Mouse (Mus musculus) stomach, embryonic 16.5 days (tissue): ENCODE results near the gene Zfp90. TPM values are rescaled to one million over a fixed set of nuclear protein-coding genes. Genes with fewer than 3 reads are reported as not detected.
A peak's percentile ranks its signal among the peaks of the same experiment; 100 is the strongest.
"Not testable (repeated sequence)": the region's sequence is repeated elsewhere in the genome, so short reads cannot be mapped to it uniquely, and the experiment has no call there.

ENCODE experiments used
- ATAC-seq: fragments of 200-750 bp; cut with Nextera tagmentation; 2 replicates; pipeline ENCODE4 v1.8.0; 2017; ENCODE audit warnings: moderate number of reproducible peaks, moderate TSS enrichment; ENCODE audit not compliant: insufficient read depth, low FRiP score
- H3K27ac ChIP-seq: fragments of 300-500 bp; sonication (generic); 2 replicates; pipeline ENCODE4 v1.5.1; 2014; ENCODE audit warnings: low read length
- H3K27me3 ChIP-seq: fragments of 300-500 bp; sonication (generic); 2 replicates; pipeline ENCODE4 v1.6.1; 2014; ENCODE audit warnings: low read length, control low read depth, mixed read lengths; ENCODE audit not compliant: control insufficient read depth, insufficient read depth
- H3K36me3 ChIP-seq: fragments of 300-500 bp; sonication (generic); 2 replicates; pipeline ENCODE4 v1.6.1; 2014; ENCODE audit warnings: low read length; ENCODE audit not compliant: control insufficient read depth, insufficient read depth
- H3K4me1 ChIP-seq: fragments of 300-500 bp; sonication (generic); 2 replicates; pipeline ENCODE4 v1.6.1; 2014; ENCODE audit warnings: low read length, control low read depth, mixed read lengths; ENCODE audit not compliant: control insufficient read depth, insufficient read depth
- H3K4me2 ChIP-seq: fragments of 300-500 bp; sonication (generic); 2 replicates; pipeline ENCODE4 v1.6.1; 2014; ENCODE audit warnings: low read depth, low read length, mixed read lengths
- H3K4me3 ChIP-seq: fragments of 300-500 bp; sonication (generic); replicated peaks from 2 replicates; pipeline ENCODE4 v1.5.1; 2014; ENCODE audit warnings: mild to moderate bottlenecking, low read length
- H3K9ac ChIP-seq: fragments of 300-500 bp; sonication (generic); 2 replicates; pipeline ENCODE4 v1.6.1; 2014; ENCODE audit warnings: low read length
- H3K9me3 ChIP-seq: fragments of 300-500 bp; sonication (generic); replicated peaks from 2 replicates; pipeline ENCODE4 v1.6.1; 2016; ENCODE audit warnings: low read length, control low read depth; ENCODE audit not compliant: control insufficient read depth
- WGBS: fragments of 180-500 bp; shearing (Covaris S2); extraction: QIAGEN DNeasy Blood & Tissue Kit; methylation state at CpG from one replicate; pipeline ENCODE4 v1.1.7; 2014; 5-methylcytosine and 5-hydroxymethylcytosine counted together
- polyA plus RNA-seq: library from polyadenylated mRNA; unstranded; fragments of >200 nt; fragmentation: Nextera tagmentation; extraction: Ambion mirVana; gene quantifications from 2 replicates; pipeline ENCODE4 v1.2.1, GENCODE M21; 2015

The Zfp90 gene
- polyA plus RNA-seq, 1 experiment from 2014 or later, result 15.3 TPM

DNA sequence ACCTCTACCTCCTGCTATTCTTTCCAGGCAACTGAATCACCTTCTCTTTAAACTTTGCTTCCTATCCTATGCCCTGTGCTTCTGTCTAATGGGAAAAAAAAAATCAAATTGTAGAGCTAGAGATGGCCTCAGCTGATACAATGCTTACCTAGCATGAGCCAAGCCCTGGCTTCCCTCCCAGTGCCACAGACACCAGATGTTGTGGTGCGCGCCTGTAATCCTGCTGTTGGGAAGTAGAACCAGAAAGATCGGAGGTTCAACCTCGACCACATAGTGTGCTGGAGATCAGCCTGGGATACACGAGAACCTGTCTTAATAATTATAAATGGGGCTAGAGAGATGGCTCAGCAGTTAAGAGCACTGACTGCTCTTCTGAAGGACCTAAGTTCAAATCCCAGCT is 2.6 kb downstream of the Zfp90 start:
- Histone ChIP-seq H3K9ac (no peak overlapping the region), H3K9me3 (peaks cover 8% of the 10 kb centered on the region), H3K4me2 (no peak overlapping the region), H3K27ac (no peak overlapping the region), H3K4me3 (no peak overlapping the region), H3K4me1 (peaks cover 4% of the 10 kb centered on the region), H3K36me3 (peaks cover 41% of the 10 kb centered on the region), H3K27me3 (no peaks in the 10 kb centered on the region)
- ATAC-seq, result no peak
- 94% methylated on average over 5 of the region's 5 CpGs for WGBS

- Histone ChIP-seq H3K4me3 (no peak overlapping the region), H3K27ac (0 out of 2 replicates have a peak overlapping the region, but pooled peaks have one; percentile 36), H3K9ac (no peak overlapping the region), H3K9me3 (peaks cover 17% of the 10 kb centered on the region; the same call in 1 of the 2 replicates), H3K36me3 (peaks cover 8% of the 10 kb centered on the region), H3K27me3 (no peaks in the 10 kb centered on the region), H3K4me1 (peaks cover 4% of the 10 kb centered on the region; the same call in 1 of the 2 replicates), H3K4me2 (peak overlapping the region; percentile 2; the same call in 1 of the 2 replicates)
- 19% methylated on average over 12 of the region's 12 CpGs for WGBS
- no peak; the same call in 1 of the 2 replicates for ATAC-seq
Measured at GRCm38 (mm10) chr8:106431088-106431487, 16.0 kb downstream of the Zfp90 start.

DNA sequence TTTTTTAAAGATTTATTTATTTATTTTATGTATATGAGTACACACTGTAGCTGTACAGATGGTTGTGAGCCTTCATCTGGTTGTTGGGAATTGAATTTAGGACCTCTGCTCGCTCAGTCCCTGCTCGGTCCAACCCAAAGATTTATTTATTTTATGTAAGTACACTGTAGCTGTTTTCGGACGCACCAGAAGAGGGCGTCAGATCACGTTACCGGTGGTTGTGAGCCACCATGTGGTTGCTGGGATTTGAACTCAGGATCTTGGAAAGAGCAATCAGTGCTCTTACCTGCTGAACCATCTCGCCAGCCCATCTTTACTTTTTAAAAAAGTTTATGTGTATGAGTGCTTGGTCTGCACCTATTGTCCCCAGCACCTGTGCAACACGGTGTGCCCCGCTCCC is 16.8 kb downstream of the Zfp90 start:
- not testable (repeated sequence) for H3K27ac ChIP-seq, H3K36me3 ChIP-seq, H3K4me1 ChIP-seq, H3K4me2 ChIP-seq, H3K27me3 ChIP-seq, H3K4me3 ChIP-seq, H3K9ac ChIP-seq, ATAC-seq
- 55% methylated on average over 10 of the region's 10 CpGs for WGBS
- H3K9me3 ChIP-seq, result peaks cover 10% of the 10 kb centered on the region; the same call in 1 of the 2 replicates

GRCm38 (mm10) chr8:106432954-106433570 is 17.9 kb downstream of the Zfp90 start:
- Histone ChIP-seq H3K36me3 (no peaks in the 10 kb centered on the region), H3K27me3 (no peaks in the 10 kb centered on the region), H3K9me3 (peaks cover 6% of the 10 kb centered on the region; the same call in 1 of the 2 replicates), H3K4me3 (peak overlapping the region; percentile 40), H3K4me2 (peak overlapping the region; percentile 52), H3K4me1 (peaks cover 4% of the 10 kb centered on the region; the same call in 1 of the 2 replicates), H3K27ac (no peak overlapping the region), H3K9ac (peak overlapping the region; percentile 38; the same call in 1 of the 2 replicates)
- WGBS, result 7% methylated on average over 20 of the region's 20 CpGs
- ATAC-seq, result 0 out of 2 replicates have a peak, but pooled peaks have one; percentile 10

DNA sequence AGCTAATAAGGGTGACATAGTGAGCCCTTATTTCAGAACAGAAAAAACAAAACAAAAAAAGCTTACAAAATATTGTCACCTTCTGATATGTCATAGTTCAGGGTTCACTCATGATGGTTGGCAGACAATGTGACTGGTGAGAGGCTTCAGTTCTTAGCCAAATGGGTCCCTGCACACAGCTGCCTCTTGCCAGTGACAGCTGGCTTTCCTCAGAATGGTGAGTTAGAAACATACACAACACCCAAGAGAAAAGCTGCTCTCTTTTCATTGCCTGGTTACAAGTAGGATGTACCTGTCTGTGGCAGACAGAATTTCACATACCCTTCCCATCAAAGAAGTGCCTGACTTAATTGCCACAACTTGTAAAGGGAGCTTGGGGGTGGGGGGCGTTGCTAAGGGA is 18.5 kb downstream of the Zfp90 start:
- H3K36me3 ChIP-seq, result no peaks in the 10 kb centered on the region
- H3K27ac ChIP-seq, result no peak overlapping the region
- ATAC-seq, result no peak
- 0 out of 2 replicates have a peak, but pooled peaks cover 3% of the 10 kb centered on the region for H3K9me3 ChIP-seq
- H3K4me3 ChIP-seq, result no peak overlapping the region
- H3K4me1 ChIP-seq, result peaks cover 4% of the 10 kb centered on the region; the same call in 1 of the 2 replicates
- H3K27me3 ChIP-seq, result no peaks in the 10 kb centered on the region
- no peak overlapping the region for H3K9ac ChIP-seq
- H3K4me2 ChIP-seq, result 0 out of 2 replicates have a peak overlapping the region, but pooled peaks have one; percentile 52
- 30% methylated on average over 1 of the region's 1 CpGs for WGBS

DNA sequence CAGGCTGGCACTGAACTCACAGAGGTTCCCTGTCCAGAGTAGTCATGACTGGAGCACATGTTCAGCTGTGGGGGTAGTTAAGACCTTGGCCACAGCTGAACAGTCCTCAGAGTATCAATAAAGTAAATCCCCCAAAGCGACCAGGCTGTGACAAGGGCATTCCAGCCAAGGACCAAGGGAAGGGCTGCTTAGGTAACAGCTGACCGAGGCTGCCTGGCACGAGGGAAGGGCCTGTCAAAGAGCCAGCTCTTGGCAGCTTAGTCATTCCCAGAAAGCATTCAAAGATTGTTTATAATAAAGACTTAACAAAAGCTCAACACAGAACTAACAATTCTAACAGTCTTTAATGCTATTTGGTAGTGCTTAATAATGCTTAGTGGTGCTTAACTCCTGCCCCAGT is 22.7 kb downstream of the Zfp90 start:
- no peak overlapping the region for H3K9ac ChIP-seq
- 24% methylated on average over 3 of the region's 3 CpGs for WGBS
- 0 out of 2 replicates have a peak, but pooled peaks cover 2% of the 10 kb centered on the region for H3K9me3 ChIP-seq
- peaks cover 4% of the 10 kb centered on the region; the same call in 1 of the 2 replicates for H3K4me1 ChIP-seq
- H3K36me3 ChIP-seq, result no peaks in the 10 kb centered on the region
- peak; percentile 25; the same call in 1 of the 2 replicates for ATAC-seq
- no peak overlapping the region for H3K27ac ChIP-seq
- no peaks in the 10 kb centered on the region for H3K27me3 ChIP-seq
- no peak overlapping the region for H3K4me2 ChIP-seq
- no peak overlapping the region for H3K4me3 ChIP-seq

DNA sequence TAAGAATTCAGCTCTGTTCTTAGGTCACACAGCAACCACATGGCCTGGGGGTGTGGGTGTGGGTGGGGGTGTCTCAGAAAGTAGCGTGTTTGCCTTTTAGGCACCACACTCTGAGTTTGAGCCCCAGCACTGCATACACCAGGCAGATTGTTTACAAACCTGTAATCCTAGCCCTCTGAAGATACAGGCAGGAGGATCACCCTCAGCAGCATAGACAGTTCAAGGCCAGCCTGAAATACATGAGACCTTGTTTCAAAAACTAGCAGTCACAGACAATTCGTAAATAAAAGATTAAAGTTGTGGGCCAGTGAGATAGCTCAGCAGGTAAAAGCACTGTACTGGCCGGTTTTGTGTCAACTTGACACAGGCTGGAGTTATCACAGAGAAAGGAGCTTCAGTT is 25.0 kb downstream of the Zfp90 start:
- Histone ChIP-seq H3K4me3 (no peak overlapping the region), H3K4me1 (peaks cover 3% of the 10 kb centered on the region; the same call in 1 of the 2 replicates), H3K9me3 (0 out of 2 replicates have a peak, but pooled peaks cover 2% of the 10 kb centered on the region), H3K36me3 (no peaks in the 10 kb centered on the region), H3K9ac (no peak overlapping the region), H3K27me3 (no peaks in the 10 kb centered on the region), H3K27ac (no peak overlapping the region), H3K4me2 (no peak overlapping the region)
- 70% methylated on average over 3 of the region's 3 CpGs for WGBS
- ATAC-seq, result no peak

GRCm38 (mm10) chr8:106442740-106443139 is 27.6 kb downstream of the Zfp90 start:
- H3K27ac ChIP-seq, result no peak overlapping the region
- 71% methylated on average over 1 of the region's 1 CpGs for WGBS
- H3K9ac ChIP-seq, result no peak overlapping the region
- H3K4me3 ChIP-seq, result no peak overlapping the region
- H3K36me3 ChIP-seq, result no peaks in the 10 kb centered on the region
- H3K9me3 ChIP-seq, result 0 out of 2 replicates have a peak, but pooled peaks cover 5% of the 10 kb centered on the region
- no peak for ATAC-seq
- no peak overlapping the region for H3K4me2 ChIP-seq
- H3K4me1 ChIP-seq, result peaks cover 3% of the 10 kb centered on the region; the same call in 1 of the 2 replicates
- H3K27me3 ChIP-seq, result no peaks in the 10 kb centered on the region

- no peaks in the 10 kb centered on the region for H3K4me1 ChIP-seq
- no peak overlapping the region for H3K4me3 ChIP-seq
- no peak overlapping the region for H3K27ac ChIP-seq
- H3K27me3 ChIP-seq, result no peaks in the 10 kb centered on the region
- no peak overlapping the region for H3K4me2 ChIP-seq
- ATAC-seq, result peak; percentile 62; the same call in 1 of the 2 replicates
- WGBS, result 60% methylated on average over 6 of the region's 6 CpGs
- H3K9ac ChIP-seq, result no peak overlapping the region
- no peaks in the 10 kb centered on the region for H3K36me3 ChIP-seq
- H3K9me3 ChIP-seq, result 0 out of 2 replicates have a peak, but pooled peaks cover 4% of the 10 kb centered on the region
Measured at GRCm38 (mm10) chr8:106451301-106452085, 36.4 kb downstream of the Zfp90 start.
